Mouse (Mus musculus) limb, embryonic 11.5 days (tissue): ENCODE measurements around the gene Neb. TPM values are rescaled to one million over a fixed set of nuclear protein-coding genes. Genes with fewer than 3 reads are reported as not detected.

ENCODE experiments used
- ATAC-seq: fragments of 200-750 bp; cut with Nextera tagmentation; 2 replicates; pipeline ENCODE4 v1.8.0; 2017; ENCODE audit warnings: low read depth; ENCODE audit not compliant: insufficient number of reproducible peaks, low FRiP score, low TSS enrichment
- DNase-seq: peaks from one replicate; pipeline ENCODE4 v3.0.0-alpha.2; 2015; ENCODE audit warnings: low spot score
- H3K27ac ChIP-seq: fragments of 300-500 bp; sonication (generic); replicated peaks from 2 replicates; pipeline ENCODE4 v1.5.1; 2014; ENCODE audit warnings: low read depth, mild to moderate bottlenecking, low read length
- H3K27me3 ChIP-seq: fragments of 300-500 bp; sonication (generic); 2 replicates; pipeline ENCODE4 v1.6.1; 2014; ENCODE audit warnings: mild to moderate bottlenecking, low read length, mixed read lengths; ENCODE audit not compliant: control insufficient read depth, insufficient read depth
- H3K36me3 ChIP-seq: fragments of 300-500 bp; sonication (generic); 2 replicates; pipeline ENCODE4 v1.6.1; 2014; ENCODE audit warnings: mild to moderate bottlenecking, low read length, moderate library complexity, mixed read lengths; ENCODE audit not compliant: control insufficient read depth, insufficient read depth
- H3K4me1 ChIP-seq: fragments of 300-500 bp; sonication (generic); 2 replicates; pipeline ENCODE4 v1.6.1; 2014; ENCODE audit warnings: low read length, mixed read lengths; ENCODE audit not compliant: control insufficient read depth, insufficient read depth
- H3K4me2 ChIP-seq: fragments of 300-500 bp; sonication (generic); 2 replicates; pipeline ENCODE4 v1.6.1; 2014; ENCODE audit warnings: low read depth, mild to moderate bottlenecking, moderate library complexity; ENCODE audit not compliant: severe bottlenecking
- H3K4me3 ChIP-seq: fragments of 300-500 bp; sonication (generic); 2 replicates; pipeline ENCODE4 v1.5.1; 2014; ENCODE audit warnings: low read depth, low read length
- H3K9ac ChIP-seq: fragments of 300-500 bp; sonication (generic); 2 replicates; pipeline ENCODE4 v1.6.1; 2014; ENCODE audit warnings: mild to moderate bottlenecking, low read length
- H3K9me3 ChIP-seq: fragments of 300-500 bp; sonication (generic); 2 replicates; pipeline ENCODE4 v1.6.1; 2016; ENCODE audit warnings: low read length; ENCODE audit not compliant: control insufficient read depth
- WGBS: fragments of 180-500 bp; shearing (Covaris S2); extraction: QIAGEN DNeasy Blood & Tissue Kit; methylation state at CpG from one replicate; pipeline ENCODE4 v1.1.7; 2014; 5-methylcytosine and 5-hydroxymethylcytosine counted together
- polyA plus RNA-seq: library from polyadenylated mRNA; unstranded; fragments of >200 nt; fragmentation: Nextera tagmentation; extraction: Ambion mirVana; gene quantifications from 2 replicates; pipeline ENCODE4 v1.2.1, GENCODE M21; 2014

Gene Neb
- polyA plus RNA-seq, 1 experiment from 2014 or later, result 8.1 TPM

GRCm38 (mm10) chr2:52421197-52421596 is 42.9 kb upstream of the Neb start:
- DNase-seq (no peak), ATAC-seq (no peak)
- no peak overlapping the region for H3K9ac ChIP-seq
- peaks cover 7% of the 10 kb centered on the region; the same call in 1 of the 2 replicates for H3K4me1 ChIP-seq
- no peaks in the 10 kb centered on the region for H3K27me3 ChIP-seq
- H3K36me3 ChIP-seq, result no peaks in the 10 kb centered on the region
- H3K4me3 ChIP-seq, result no peak overlapping the region
- no peak overlapping the region for H3K27ac ChIP-seq
- H3K4me2 ChIP-seq, result no peak overlapping the region
- H3K9me3 ChIP-seq, result no peaks in the 10 kb centered on the region
- WGBS, result 64% methylated on average over 6 of the region's 6 CpGs

GRCm38 (mm10) chr2:52420001-52420710 is 41.9 kb upstream of the Neb start:
- Histone ChIP-seq H3K4me3 (no peak overlapping the region), H3K9ac (no peak overlapping the region), H3K4me1 (peaks cover 7% of the 10 kb centered on the region; the same call in 1 of the 2 replicates), H3K27me3 (no peaks in the 10 kb centered on the region), H3K9me3 (no peaks in the 10 kb centered on the region), H3K4me2 (no peak overlapping the region), H3K27ac (no peak overlapping the region), H3K36me3 (peaks cover 4% of the 10 kb centered on the region; the same call in 1 of the 2 replicates)
- ATAC-seq (no peak), DNase-seq (no peak)
- 92% methylated on average over 7 of the region's 7 CpGs for WGBS

DNA sequence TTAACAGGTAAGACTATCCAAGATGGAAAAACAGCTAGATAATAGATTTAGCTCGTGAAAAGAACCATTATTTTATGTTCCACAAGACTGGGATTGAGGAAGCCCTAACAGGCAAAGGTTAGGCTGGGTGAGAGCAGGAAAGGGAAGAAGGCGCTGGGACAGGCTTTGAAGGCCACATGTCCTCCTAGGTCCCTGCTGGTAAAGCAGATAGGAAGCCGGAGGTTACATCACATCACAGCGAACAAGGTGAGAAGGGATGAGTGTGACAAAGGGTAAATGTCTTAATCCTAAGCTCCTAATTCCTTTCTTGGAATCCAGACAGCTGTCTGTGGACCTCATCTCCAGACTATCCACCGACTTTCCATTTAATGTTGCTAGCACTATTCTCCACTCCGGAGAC is 41.0 kb upstream of the Neb start:
- Histone ChIP-seq H3K27ac (no peak overlapping the region), H3K27me3 (no peaks in the 10 kb centered on the region), H3K9ac (no peak overlapping the region), H3K36me3 (peaks cover 4% of the 10 kb centered on the region; the same call in 1 of the 2 replicates), H3K4me1 (peaks cover 7% of the 10 kb centered on the region; the same call in 1 of the 2 replicates), H3K4me2 (no peak overlapping the region), H3K4me3 (no peak overlapping the region), H3K9me3 (no peaks in the 10 kb centered on the region)
- ATAC-seq, result no peak
- WGBS, result 89% methylated on average over 6 of the region's 6 CpGs
- DNase-seq, result no peak

- Histone ChIP-seq H3K9me3 (peaks cover 17% of the 10 kb centered on the region), H3K27ac (no peak overlapping the region), H3K4me1 (no peaks in the 10 kb centered on the region), H3K9ac (no peak overlapping the region), H3K36me3 (peaks cover 40% of the 10 kb centered on the region), H3K4me3 (no peak overlapping the region), H3K27me3 (no peaks in the 10 kb centered on the region), H3K4me2 (no peak overlapping the region)
- no peak for DNase-seq
- WGBS, result 96% methylated on average over 5 of the region's 5 CpGs
- no peak for ATAC-seq
Measured at GRCm38 (mm10) chr2:52412524-52413037, 34.3 kb upstream of the Neb start.

- Histone ChIP-seq H3K27me3 (no peaks in the 10 kb centered on the region), H3K9me3 (peaks cover 17% of the 10 kb centered on the region), H3K36me3 (peaks cover 32% of the 10 kb centered on the region), H3K27ac (no peak overlapping the region), H3K4me2 (no peak overlapping the region), H3K4me3 (no peak overlapping the region), H3K4me1 (no peaks in the 10 kb centered on the region), H3K9ac (no peak overlapping the region)
- ATAC-seq, result no peak
- WGBS, result 78% methylated on average over 1 of the region's 1 CpGs
- DNase-seq, result no peak
Measured at GRCm38 (mm10) chr2:52406480-52406879, 28.2 kb upstream of the Neb start.

GRCm38 (mm10) chr2:52405238-52405637 is 27.0 kb upstream of the Neb start:
- ATAC-seq (no peak), DNase-seq (no peak)
- no peak overlapping the region for H3K9ac ChIP-seq
- 97% methylated on average over 5 of the region's 5 CpGs for WGBS
- no peaks in the 10 kb centered on the region for H3K27me3 ChIP-seq
- no peak overlapping the region for H3K4me3 ChIP-seq
- H3K9me3 ChIP-seq, result peaks cover 6% of the 10 kb centered on the region
- peaks cover 21% of the 10 kb centered on the region for H3K36me3 ChIP-seq
- H3K4me2 ChIP-seq, result no peak overlapping the region
- no peak overlapping the region for H3K27ac ChIP-seq
- no peaks in the 10 kb centered on the region for H3K4me1 ChIP-seq

DNA sequence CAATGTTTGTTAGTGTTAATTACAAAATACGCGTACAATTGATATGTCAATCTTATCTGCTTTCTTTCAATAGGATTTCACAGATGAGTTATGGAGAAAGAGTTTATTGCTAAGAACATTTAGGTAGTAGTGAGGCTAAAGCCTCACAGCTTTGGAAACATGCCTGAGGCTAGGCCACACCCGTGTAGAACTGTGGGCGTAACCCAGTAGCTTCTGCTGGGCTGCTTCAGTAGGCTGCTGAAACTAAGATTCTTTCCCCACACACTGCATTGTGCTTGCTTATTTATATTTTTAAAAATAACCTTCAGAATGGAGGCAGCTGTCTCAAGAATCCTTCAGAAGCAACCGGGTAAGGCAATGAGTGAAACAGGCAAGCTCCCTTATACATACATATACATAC is 16.3 kb upstream of the Neb start:
- no peaks in the 10 kb centered on the region for H3K27me3 ChIP-seq
- H3K9ac ChIP-seq, result no peak overlapping the region
- H3K9me3 ChIP-seq, result no peaks in the 10 kb centered on the region
- no peak overlapping the region for H3K27ac ChIP-seq
- DNase-seq (no peak), ATAC-seq (no peak)
- H3K4me3 ChIP-seq, result no peak overlapping the region
- 86% methylated on average over 5 of the region's 5 CpGs for WGBS
- no peaks in the 10 kb centered on the region for H3K4me1 ChIP-seq
- H3K4me2 ChIP-seq, result no peak overlapping the region
- no peaks in the 10 kb centered on the region for H3K36me3 ChIP-seq

GRCm38 (mm10) chr2:52390415-52390975 is 12.2 kb upstream of the Neb start:
- H3K4me1 ChIP-seq, result no peaks in the 10 kb centered on the region
- 66% methylated on average over 2 of the region's 2 CpGs for WGBS
- H3K9me3 ChIP-seq, result no peaks in the 10 kb centered on the region
- H3K9ac ChIP-seq, result no peak overlapping the region
- DNase-seq (no peak), ATAC-seq (no peak)
- no peak overlapping the region for H3K27ac ChIP-seq
- no peak overlapping the region for H3K4me3 ChIP-seq
- no peaks in the 10 kb centered on the region for H3K36me3 ChIP-seq
- H3K4me2 ChIP-seq, result no peak overlapping the region
- no peaks in the 10 kb centered on the region for H3K27me3 ChIP-seq
